Mouse (Mus musculus) limb, embryonic 10.5 days (tissue): ENCODE results near the gene Dcst2. TPM values are rescaled to one million over a fixed set of nuclear protein-coding genes. Genes with fewer than 3 reads are reported as not detected.

Experiments used
- DNase-seq: peaks from one replicate; pipeline ENCODE4 v3.0.0-alpha.2; 2017; ENCODE audit warnings: low spot score
- H3K27ac ChIP-seq: fragments of 300-500 bp; sonication (generic); 2 replicates; pipeline ENCODE4 v1.5.1; 2016; ENCODE audit warnings: mild to moderate bottlenecking
- H3K27me3 ChIP-seq: fragments of 300-500 bp; sonication (generic); 2 replicates; pipeline ENCODE4 v1.6.1; 2016; ENCODE audit warnings: low read depth, mild to moderate bottlenecking; ENCODE audit not compliant: poor library complexity, severe bottlenecking
- H3K36me3 ChIP-seq: fragments of 300-500 bp; sonication (generic); 2 replicates; pipeline ENCODE4 v1.6.1; 2016; ENCODE audit warnings: mild to moderate bottlenecking, moderate library complexity
- H3K4me1 ChIP-seq: fragments of 300-500 bp; sonication (generic); 2 replicates; pipeline ENCODE4 v1.6.1; 2016
- H3K4me3 ChIP-seq: fragments of 300-500 bp; sonication (generic); 2 replicates; pipeline ENCODE4 v1.5.1; 2016; ENCODE audit warnings: mild to moderate bottlenecking, moderate library complexity
- H3K9me3 ChIP-seq: fragments of 300-500 bp; sonication (generic); replicated peaks from 2 replicates; pipeline ENCODE4 v1.6.1; 2016; ENCODE audit warnings: mild to moderate bottlenecking
- WGBS: fragments of 180-500 bp; shearing (Covaris S2); methylation state at CpG from one replicate; pipeline ENCODE4 v1.1.7; 2016; 5-methylcytosine and 5-hydroxymethylcytosine counted together
- polyA plus RNA-seq: library from polyadenylated mRNA; unstranded; fragments of >200 nt; fragmentation: Nextera tagmentation; extraction: Ambion mirVana; gene quantifications from 2 replicates; pipeline ENCODE4 v1.2.1, GENCODE M21; 2016

The Dcst2 gene
- polyA plus RNA-seq, 1 experiment from 2014 or later: 0.24 TPM

GRCm38 (mm10) chr3:89418170-89418860, 56.5 kb downstream of the Dcst2 start, which contains the start of the genes Cks1b and Shc1:
Gene Cks1b (minus strand): TSS chr3:89418383.
Gene Shc1 (plus strand): TSS chr3:89418443.
- Histone ChIP-seq H3K36me3 (peaks cover 45% of the 10 kb centered on the region), H3K27me3 (no peaks in the 10 kb centered on the region), H3K4me1 (peaks cover 48% of the 10 kb centered on the region), H3K27ac (peak within 1 kb of the TSS; percentile 88), H3K9me3 (no peaks in the 10 kb centered on the region), H3K4me3 (peak within 1 kb of the TSS; percentile 73)
- DNase-seq: peak; percentile 88
- under 1% methylated on average over 39 of the region's 39 CpGs for WGBS

GRCm38 (mm10) chr3:89418861-89419250, 57.1 kb downstream of the Dcst2 start:
- peak; percentile 84 for DNase-seq
- peaks cover 50% of the 10 kb centered on the region for H3K4me1 ChIP-seq
- H3K27me3 ChIP-seq: no peaks in the 10 kb centered on the region
- peaks cover 46% of the 10 kb centered on the region for H3K36me3 ChIP-seq
- H3K4me3 ChIP-seq: peak overlapping the region; percentile 73
- H3K27ac ChIP-seq: peak overlapping the region; percentile 88
- H3K9me3 ChIP-seq: no peaks in the 10 kb centered on the region
- under 1% methylated on average over 16 of the region's 16 CpGs for WGBS

- Histone ChIP-seq H3K4me1 (peaks cover 50% of the 10 kb centered on the region), H3K4me3 (peak overlapping the region; percentile 73), H3K36me3 (peaks cover 46% of the 10 kb centered on the region), H3K27ac (peak overlapping the region; percentile 88), H3K9me3 (no peaks in the 10 kb centered on the region), H3K27me3 (no peaks in the 10 kb centered on the region)
- DNase-seq: peak; percentile 62
- 2% methylated on average over 9 of the region's 9 CpGs for WGBS
These were observed 57.8 kb downstream of the Dcst2 start for GRCm38 (mm10) chr3:89419571-89419970.

- H3K36me3 ChIP-seq: peaks cover 46% of the 10 kb centered on the region
- WGBS: 22% methylated on average over 3 of the region's 3 CpGs
- no peaks in the 10 kb centered on the region for H3K27me3 ChIP-seq
- H3K4me3 ChIP-seq: peak overlapping the region; percentile 73
- H3K27ac ChIP-seq: peak overlapping the region; percentile 88
- no peaks in the 10 kb centered on the region for H3K9me3 ChIP-seq
- H3K4me1 ChIP-seq: peaks cover 50% of the 10 kb centered on the region
- no peak for DNase-seq
These were observed 58.2 kb downstream of the Dcst2 start for GRCm38 (mm10) chr3:89419981-89420380.

GRCm38 (mm10) chr3:89420421-89420820, 58.6 kb downstream of the Dcst2 start:
- Histone ChIP-seq H3K27me3 (no peaks in the 10 kb centered on the region), H3K27ac (peak overlapping the region; percentile 87), H3K4me1 (peaks cover 50% of the 10 kb centered on the region), H3K9me3 (no peaks in the 10 kb centered on the region), H3K36me3 (peaks cover 46% of the 10 kb centered on the region), H3K4me3 (peak overlapping the region; percentile 73)
- WGBS: 43% methylated on average over 2 of the region's 2 CpGs
- no peak for DNase-seq

GRCm38 (mm10) chr3:89421002-89421774, 59.4 kb downstream of the Dcst2 start:
- WGBS: 3% methylated on average over 11 of the region's 11 CpGs
- peaks cover 50% of the 10 kb centered on the region for H3K4me1 ChIP-seq
- H3K9me3 ChIP-seq: no peaks in the 10 kb centered on the region
- H3K27ac ChIP-seq: peak overlapping the region; percentile 87
- no peaks in the 10 kb centered on the region for H3K27me3 ChIP-seq
- DNase-seq: peak; percentile 68
- peak overlapping the region; percentile 55 for H3K4me3 ChIP-seq
- peaks cover 46% of the 10 kb centered on the region for H3K36me3 ChIP-seq

- Histone ChIP-seq H3K27me3 (no peaks in the 10 kb centered on the region), H3K36me3 (peaks cover 47% of the 10 kb centered on the region), H3K27ac (peak overlapping the region; percentile 87), H3K4me1 (peaks cover 44% of the 10 kb centered on the region), H3K4me3 (peak overlapping the region; percentile 55), H3K9me3 (no peaks in the 10 kb centered on the region)
- DNase-seq: peak; percentile 38
- WGBS: 7% methylated on average over 22 of the region's 22 CpGs
These were observed 60.2 kb downstream of the Dcst2 start for GRCm38 (mm10) chr3:89421810-89422473.

- peak overlapping the region; percentile 55 for H3K4me3 ChIP-seq
- no peaks in the 10 kb centered on the region for H3K9me3 ChIP-seq
- peak overlapping the region; percentile 87 for H3K27ac ChIP-seq
- peaks cover 44% of the 10 kb centered on the region for H3K4me1 ChIP-seq
- H3K36me3 ChIP-seq: peaks cover 54% of the 10 kb centered on the region
- WGBS: 85% methylated on average over 6 of the region's 6 CpGs
- DNase-seq: no peak
- H3K27me3 ChIP-seq: no peaks in the 10 kb centered on the region
These were observed 60.9 kb downstream of the Dcst2 start for GRCm38 (mm10) chr3:89422556-89423205.

- no peaks in the 10 kb centered on the region for H3K9me3 ChIP-seq
- DNase-seq: no peak
- no peak overlapping the region for H3K4me3 ChIP-seq
- H3K4me1 ChIP-seq: peaks cover 39% of the 10 kb centered on the region
- whole genome bisulfite sequencing: 89% methylated on average over 5 of the region's 5 CpGs
- H3K27ac ChIP-seq: no peak overlapping the region
- peaks cover 67% of the 10 kb centered on the region for H3K36me3 ChIP-seq
- H3K27me3 ChIP-seq: no peaks in the 10 kb centered on the region
These were observed 62.8 kb downstream of the Dcst2 start for GRCm38 (mm10) chr3:89424416-89425140.

GRCm38 (mm10) chr3:89425141-89425525, 63.4 kb downstream of the Dcst2 start:
- H3K4me3 ChIP-seq: no peak overlapping the region
- H3K36me3 ChIP-seq: peaks cover 67% of the 10 kb centered on the region
- no peak overlapping the region for H3K27ac ChIP-seq
- no peak for DNase-seq
- H3K4me1 ChIP-seq: peaks cover 37% of the 10 kb centered on the region
- H3K9me3 ChIP-seq: no peaks in the 10 kb centered on the region
- no peaks in the 10 kb centered on the region for H3K27me3 ChIP-seq
- 89% methylated on average over 5 of the region's 5 CpGs for WGBS

GRCm38 (mm10) chr3:89425876-89426275, 64.1 kb downstream of the Dcst2 start:
- Histone ChIP-seq H3K4me1 (peaks cover 37% of the 10 kb centered on the region), H3K4me3 (no peak overlapping the region), H3K9me3 (no peaks in the 10 kb centered on the region), H3K27ac (no peak overlapping the region), H3K36me3 (peaks cover 67% of the 10 kb centered on the region), H3K27me3 (no peaks in the 10 kb centered on the region)
- 92% methylated on average over 4 of the region's 4 CpGs for WGBS
- DNase-seq: no peak
